Mouse (Mus musculus) CH12.LX (cell line): ENCODE measurements around the gene Gpatch1. TPM values are rescaled to one million over a fixed set of nuclear protein-coding genes. Genes with fewer than 3 reads are reported as not detected.

Source experiments
- DNase-seq: peaks from one replicate; pipeline ENCODE4 v3.0.0-alpha.2; 2013; ENCODE audit errors: extremely low read depth
- H3K27ac ChIP-seq: 2 replicates; pipeline ENCODE4 v1.5.1; 2012; ENCODE audit warnings: low read depth, mild to moderate bottlenecking, control low read depth, moderate library complexity; ENCODE audit not compliant: insufficient read depth
- H3K27me3 ChIP-seq: replicated peaks from 2 replicates; pipeline ENCODE3; 2012; ENCODE audit warnings: inconsistent platforms
- H3K36me3 ChIP-seq, 2 experiments: replicated peaks in 1 of 2; 2 replicates each; pipeline versions ENCODE3 to v1.6.1; 2012; ENCODE audit warnings: inconsistent platforms in 1 of 2, low read length in 1 of 2, mild to moderate bottlenecking in 1 of 2, mixed read lengths in 1 of 2, moderate library complexity in 1 of 2; ENCODE audit not compliant: control insufficient read depth in 1 of 2, insufficient read depth in 1 of 2
- H3K4me1 ChIP-seq, 2 experiments: 2 replicates each; pipeline ENCODE4 v1.6.1; 2012; ENCODE audit warnings: inconsistent platforms in 1 of 2, moderate library complexity in 1 of 2; ENCODE audit not compliant: insufficient read depth in 2 of 2, control insufficient read depth in 1 of 2
- H3K4me2 ChIP-seq: 2 replicates; pipeline ENCODE4 v1.6.1; 2012; ENCODE audit warnings: low read depth, mild to moderate bottlenecking, control low read depth; ENCODE audit not compliant: poor library complexity, insufficient read depth, severe bottlenecking
- H3K4me3 ChIP-seq, 3 experiments: fragments of 150-350 bp in 1 of 3; sonication (generic) in 1 of 3; replicated peaks in 1 of 3; 2 replicates each; pipeline versions ENCODE3 to v1.5.1; 2011 to 2012; ENCODE audit warnings: low read depth in 2 of 3, low read length in 2 of 3, mild to moderate bottlenecking in 2 of 3, moderate library complexity in 2 of 3, control low read depth in 1 of 3, improper control_type of control experiment in 1 of 3, inconsistent platforms in 1 of 3, mixed read lengths in 1 of 3; ENCODE audit not compliant: poor library complexity in 1 of 3
- H3K79me2 ChIP-seq: replicated peaks from 2 replicates; pipeline ENCODE4 v1.6.1; 2012; ENCODE audit warnings: mild to moderate bottlenecking, moderate library complexity; ENCODE audit not compliant: control insufficient read depth, poor library complexity, insufficient read depth, severe bottlenecking; ENCODE audit errors: extremely low read depth
- H3K9ac ChIP-seq: 2 replicates; pipeline ENCODE4 v1.6.1; 2012; ENCODE audit warnings: low read depth, mild to moderate bottlenecking, control low read depth, moderate library complexity; ENCODE audit not compliant: insufficient read depth
- H3K9me3 ChIP-seq: replicated peaks from 2 replicates; pipeline ENCODE3; 2012; ENCODE audit warnings: low read length, inconsistent platforms, mixed read lengths
- CHD2 ChIP-seq: IDR thresholded peaks from 2 replicates; pipeline ENCODE4 v1.6.1; 2011; ENCODE audit warnings: low read length, improper control_type of control experiment
- EP300 ChIP-seq: IDR thresholded peaks from 2 replicates; pipeline ENCODE4 v1.6.1; 2011; ENCODE audit warnings: low read length, improper control_type of control experiment
- GABPA ChIP-seq: IDR thresholded peaks from 2 replicates; pipeline ENCODE4 v1.6.1; 2012; ENCODE audit warnings: low read depth, low read length, improper control_type of control experiment, inconsistent platforms; ENCODE audit not compliant: insufficient replicate concordance
- HCFC1 ChIP-seq: IDR thresholded peaks from 2 replicates; pipeline ENCODE4 v1.6.1; 2012; ENCODE audit warnings: low read depth, mild to moderate bottlenecking, inconsistent platforms, low read length, improper control_type of control experiment
- KAT2A ChIP-seq: IDR thresholded peaks from 2 replicates; pipeline ENCODE4 v1.6.1; 2012; ENCODE audit warnings: low read length, improper control_type of control experiment, inconsistent platforms; ENCODE audit not compliant: insufficient replicate concordance
- MAX ChIP-seq: IDR thresholded peaks from 2 replicates; pipeline ENCODE4 v1.6.1; 2011; ENCODE audit warnings: low read length, improper control_type of control experiment
- MAZ ChIP-seq: IDR thresholded peaks from 2 replicates; pipeline ENCODE4 v1.6.1; 2012; ENCODE audit warnings: low read depth, mild to moderate bottlenecking, inconsistent platforms, low read length, improper control_type of control experiment, moderate library complexity
- MXI1 ChIP-seq: IDR thresholded peaks from 2 replicates; pipeline ENCODE4 v1.6.1; 2011; ENCODE audit warnings: mild to moderate bottlenecking, low read depth, low read length, improper control_type of control experiment
- NELFE ChIP-seq: IDR thresholded peaks from 2 replicates; pipeline ENCODE4 v1.6.1; 2011; ENCODE audit warnings: low read depth, low read length, improper control_type of control experiment
- NRF1 ChIP-seq: IDR thresholded peaks from 2 replicates; pipeline ENCODE4 v1.6.1; 2014; ENCODE audit warnings: low read depth, mild to moderate bottlenecking, inconsistent platforms, low read length, improper control_type of control experiment, moderate library complexity
- POLR2AphosphoS2 ChIP-seq: IDR thresholded peaks from 2 replicates; pipeline ENCODE4 v1.6.1; 2011; ENCODE audit warnings: low read depth, low read length, improper control_type of control experiment
- RAD21 ChIP-seq: IDR thresholded peaks from 2 replicates; pipeline ENCODE4 v1.6.1; 2011; ENCODE audit warnings: low read depth, mild to moderate bottlenecking, low read length, improper control_type of control experiment, moderate library complexity
- RCOR1 ChIP-seq: conservative IDR thresholded peaks from 2 replicates; pipeline ENCODE4 v1.6.1; 2012; ENCODE audit warnings: low read depth, mild to moderate bottlenecking, inconsistent platforms, low read length, improper control_type of control experiment
- SIN3A ChIP-seq: IDR thresholded peaks from 2 replicates; pipeline ENCODE4 v1.6.1; 2012; ENCODE audit warnings: low read length, improper control_type of control experiment, inconsistent platforms
- SMC3 ChIP-seq: IDR thresholded peaks from 2 replicates; pipeline ENCODE4 v1.6.1; 2011; ENCODE audit warnings: low read depth, low read length, improper control_type of control experiment
- TBP ChIP-seq: conservative IDR thresholded peaks from 2 replicates; pipeline ENCODE4 v1.6.1; 2011; ENCODE audit warnings: low read depth, low read length, improper control_type of control experiment
- ZC3H11A ChIP-seq: IDR thresholded peaks from 2 replicates; pipeline ENCODE4 v1.6.1; 2012; ENCODE audit warnings: low read depth, mild to moderate bottlenecking, inconsistent platforms, low read length, improper control_type of control experiment
- ZKSCAN1 ChIP-seq: IDR thresholded peaks from 2 replicates; pipeline ENCODE4 v1.6.1; 2012; ENCODE audit warnings: low read depth, inconsistent platforms, low read length, improper control_type of control experiment, borderline replicate concordance
- ZMIZ1 ChIP-seq: IDR thresholded peaks from 2 replicates; pipeline ENCODE4 v1.6.1; 2012; ENCODE audit warnings: low read depth, mild to moderate bottlenecking, inconsistent platforms, low read length, improper control_type of control experiment
- dilution Hi-C: fragments of 300-500 bp; cut with MboI; formaldehyde crosslinking; loops from 2 replicates; pipeline ENCODE4 v1.14.3; 2020; ENCODE audit warnings: low sequenced_read_pairs; ENCODE audit not compliant: extremely low pct_unique_long_range_greater_than_20kb, extremely low pct_ligation_motif_present
- in situ Hi-C: fragments of 300-500 bp; cut with MboI; formaldehyde crosslinking; loops from 3 replicates; pipeline ENCODE4 v1.14.3; 2019; ENCODE audit warnings: low sequenced_read_pairs, low pct_ligation_motif_present, low pct_unique_long_range_greater_than_20kb, mixed read lengths
- polyA plus RNA-seq: library from polyadenylated mRNA; unstranded; fragments of >175 nt; gene quantifications from 2 replicates; pipeline ENCODE4 v1.2.1, GENCODE M21; 2012; ENCODE audit warnings: low read depth; ENCODE audit not compliant: insufficient read length
- total RNA-seq, 2 experiments: library from RNA; depleted of rRNA; stranded (reverse); fragments of 300-350 nt in 1 of 2; fragments of >200 nt in 1 of 2; gene quantifications; 2 replicates each; pipeline ENCODE4 v1.2.3; 2012 to 2014

Gpatch1 gene
- total and polyA plus RNA-seq, 3 experiments = 4.3 to 14.2 (median 6.9) TPM

GRCm38 (mm10) chr7:35295631-35296030 is 22.6 kb downstream of the Gpatch1 start:
- H3K4me2 ChIP-seq = no peak overlapping the region
- in situ Hi-C loops = no loop called here
- no peaks in the 10 kb centered on the region for H3K27me3 ChIP-seq
- no peak for DNase-seq
- H3K4me3 ChIP-seq = no peak overlapping the region
- TF ChIP-seq HCFC1 = no peak
- no peak for TF ChIP-seq GABPA
- no peak for TF ChIP-seq CHD2
- no peak for TF ChIP-seq RCOR1
- TF ChIP-seq NELFE = no peak
- no peak for TF ChIP-seq KAT2A
- no peak for TF ChIP-seq TBP
- TF ChIP-seq EP300 = no peak
- TF ChIP-seq ZMIZ1 = no peak
- no peak for TF ChIP-seq SIN3A
- TF ChIP-seq SMC3 = no peak
- TF ChIP-seq RAD21 = no peak
- TF ChIP-seq MXI1 = no peak
- no peak for TF ChIP-seq NRF1
- TF ChIP-seq MAX = no peak
- no peak for TF ChIP-seq POLR2AphosphoS2
- TF ChIP-seq ZC3H11A = no peak
- TF ChIP-seq MAZ = no peak
- H3K27ac ChIP-seq = no peak overlapping the region
- dilution Hi-C loops = no loop called here
- H3K79me2 ChIP-seq = no peaks in the 10 kb centered on the region
- H3K36me3 ChIP-seq = peaks cover 53 to 84% of the 10 kb centered on the region in 2 experiments
- no peaks in the 10 kb centered on the region for H3K4me1 ChIP-seq
- H3K9me3 ChIP-seq = no peaks in the 10 kb centered on the region
- H3K9ac ChIP-seq = no peak overlapping the region

- Histone ChIP-seq H3K79me2 (no peaks in the 10 kb centered on the region), H3K9me3 (no peaks in the 10 kb centered on the region), H3K4me3 (no peak overlapping the region), H3K9ac (no peak overlapping the region), H3K27me3 (no peaks in the 10 kb centered on the region)
- dilution Hi-C loops = no loop called here
- no peak for DNase-seq
- TF ChIP-seq KAT2A (no peak), EP300 (no peak), ZKSCAN1 (no peak), MAZ (no peak)
- TF ChIP-seq, all 38 proteins: peak for 0
- H3K4me2 ChIP-seq = no peak overlapping the region
- H3K36me3 ChIP-seq = peaks cover 58 to 86% of the 10 kb centered on the region in 2 experiments
- no peaks in the 10 kb centered on the region for H3K4me1 ChIP-seq
- in situ Hi-C loops = no loop called here
- H3K27ac ChIP-seq = no peak overlapping the region
Measured at GRCm38 (mm10) chr7:35293464-35293863, 24.8 kb downstream of the Gpatch1 start.
